Mouse (Mus musculus): ENCODE data around the gene Bcap31. TPM values are rescaled to one million over a fixed set of nuclear protein-coding genes. Genes with fewer than 3 reads are reported as not detected.
A peak's percentile ranks its signal among the peaks of the same experiment; 100 is the strongest.
"Not testable (repeated sequence)": the region's sequence is repeated elsewhere in the genome, so short reads cannot be mapped to it uniquely, and the experiment has no call there.

The Bcap31 gene
- polyA plus RNA-seq (2017; shearing (Covaris generic)) = 100 to 1,000 TPM; 275 to 325 (median 313) TPM

GRCm38 (mm10) chrX:73716109-73716661 lies at the start of gene Bcap31, which contains the start of gene Abcd1:
TSS of gene Bcap31 (minus strand) at chrX:73716175.
TSS of gene Abcd1 (plus strand) at chrX:73716597.
- peak; percentile 88 for ATAC-seq

DNA sequence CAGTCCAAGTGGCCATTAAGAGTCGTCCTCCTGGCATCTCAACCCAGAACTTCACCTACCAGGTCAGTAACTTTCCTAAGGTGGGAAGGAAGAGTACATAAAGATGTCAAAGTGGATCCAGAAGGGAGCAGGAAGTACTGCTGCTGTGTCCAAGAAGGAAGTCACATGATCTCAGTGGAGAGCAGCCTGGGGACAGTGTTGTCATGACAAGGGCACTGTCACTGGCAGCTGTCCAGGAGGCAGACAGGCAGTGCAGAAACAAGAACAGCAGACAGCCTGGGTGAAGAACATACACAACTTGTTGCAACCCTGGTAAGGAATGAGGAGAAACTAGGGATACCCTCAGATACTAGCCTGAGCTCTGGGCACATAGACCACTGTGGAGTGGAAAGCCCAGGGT lies 49.3 kb upstream of the Bcap31 start:
- no peak for ATAC-seq

- no peak for ATAC-seq
Measured at GRCm38 (mm10) chrX:73758611-73759290, 42.8 kb upstream of the Bcap31 start.

DNA sequence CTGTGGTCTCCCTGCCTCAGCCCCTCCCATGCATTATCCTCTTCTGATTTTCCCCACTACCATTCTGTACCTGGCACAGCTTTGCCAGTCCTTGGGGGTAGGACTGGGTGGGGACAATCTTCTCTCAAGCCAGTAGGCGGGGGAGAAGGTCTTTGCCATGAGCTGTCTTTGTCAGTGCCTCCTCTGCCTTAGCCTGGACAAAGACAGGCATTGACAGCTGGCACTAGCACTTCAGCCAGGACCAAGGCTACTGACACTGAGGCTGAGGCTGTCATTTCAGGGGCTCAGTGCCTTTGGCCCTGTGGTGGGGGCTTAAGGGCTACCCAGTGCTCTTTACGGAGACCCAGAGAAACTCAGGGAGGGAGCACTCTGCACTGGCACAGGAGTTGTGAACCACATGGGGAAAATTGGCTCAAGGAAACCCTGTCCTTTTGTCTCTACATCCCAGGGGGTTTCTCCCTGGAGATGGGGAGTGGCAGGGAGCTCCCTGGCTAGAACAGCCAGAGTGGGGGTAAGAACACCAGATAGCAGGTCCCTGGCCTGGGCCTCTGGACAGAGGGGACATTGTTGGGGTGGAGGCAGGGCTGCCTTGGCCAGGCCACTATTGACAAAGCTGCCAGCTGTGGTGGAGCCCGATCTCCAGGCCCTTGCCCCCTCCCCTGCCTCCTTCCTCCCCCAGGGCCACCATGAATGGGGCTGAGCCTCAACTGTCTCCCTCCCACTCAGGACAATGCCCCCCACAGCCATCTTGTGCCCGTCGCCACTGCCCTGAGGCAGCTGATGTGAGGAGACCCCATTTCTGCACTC lies 40.6 kb upstream of the Bcap31 start, which contains the start of gene Plxnb3:
Plxnb3 (plus strand) TSS at position 757 of the 807 bp plus-strand sequence.
- ATAC-seq = no peak

- no peak for ATAC-seq
Measured at GRCm38 (mm10) chrX:73748977-73749376, 33.0 kb upstream of the Bcap31 start.

GRCm38 (mm10) chrX:73744774-73745481 lies 29.0 kb upstream of the Bcap31 start:
- no peak for ATAC-seq

DNA sequence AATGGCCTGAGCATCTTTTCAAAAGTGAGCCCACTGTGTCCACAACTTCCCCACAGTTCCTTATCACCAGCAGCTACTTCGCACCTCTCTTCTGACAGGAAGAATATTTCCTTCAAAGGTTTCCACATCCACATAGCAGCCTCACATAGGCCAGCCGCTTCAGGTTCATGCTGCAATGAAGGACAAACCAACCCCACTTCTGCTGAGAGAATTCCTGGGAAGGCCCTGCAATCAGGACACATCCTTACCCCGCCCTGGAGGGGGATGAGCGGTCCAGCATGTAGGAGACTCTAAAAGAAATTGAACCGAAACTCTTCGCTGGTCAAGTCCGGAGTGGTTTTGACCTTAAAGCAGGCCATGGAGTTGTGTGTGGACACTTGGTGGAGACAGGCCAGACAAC lies 23.9 kb upstream of the Bcap31 start:
- ATAC-seq = not testable (repeated sequence)

DNA sequence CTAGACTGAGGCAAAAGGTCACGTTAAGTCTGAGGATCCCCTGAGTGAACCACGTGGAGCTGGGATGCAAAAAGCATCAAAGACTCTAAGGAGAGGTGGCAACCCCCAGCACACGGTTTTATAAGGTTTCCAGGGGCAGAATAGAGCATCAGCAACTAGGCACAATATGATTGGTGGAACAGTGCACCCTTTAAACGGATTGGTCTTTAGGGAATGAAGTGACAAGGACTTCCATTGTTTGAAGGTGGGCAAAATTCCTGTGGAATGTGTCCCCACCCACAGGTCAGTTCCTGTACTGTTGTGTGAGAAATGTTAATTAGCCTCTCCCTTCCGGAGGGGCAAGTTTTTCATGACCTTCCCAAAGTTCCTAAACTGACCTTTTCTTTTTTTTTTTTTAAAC lies 23.2 kb upstream of the Bcap31 start:
- ATAC-seq = no peak

DNA sequence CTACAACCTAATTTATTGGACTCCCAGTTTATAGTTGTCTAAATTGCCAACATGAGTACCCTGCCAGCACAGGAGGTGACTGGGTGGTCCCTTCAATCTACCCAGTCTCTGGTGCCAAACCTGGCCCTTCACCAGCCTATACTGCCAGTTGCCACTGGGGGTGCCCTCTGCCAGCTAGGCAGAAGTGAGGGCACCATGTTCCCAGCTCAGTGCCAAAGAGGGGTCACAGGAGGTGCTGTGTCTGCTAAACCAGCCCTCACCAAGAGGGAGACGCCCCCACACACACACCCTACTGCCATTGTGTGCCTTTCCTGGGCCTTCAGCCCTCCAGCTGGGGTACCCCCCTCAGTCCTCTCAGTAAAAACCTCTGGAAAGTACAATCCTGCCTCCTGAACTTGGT lies 22.2 kb upstream of the Bcap31 start:
- ATAC-seq = no peak

DNA sequence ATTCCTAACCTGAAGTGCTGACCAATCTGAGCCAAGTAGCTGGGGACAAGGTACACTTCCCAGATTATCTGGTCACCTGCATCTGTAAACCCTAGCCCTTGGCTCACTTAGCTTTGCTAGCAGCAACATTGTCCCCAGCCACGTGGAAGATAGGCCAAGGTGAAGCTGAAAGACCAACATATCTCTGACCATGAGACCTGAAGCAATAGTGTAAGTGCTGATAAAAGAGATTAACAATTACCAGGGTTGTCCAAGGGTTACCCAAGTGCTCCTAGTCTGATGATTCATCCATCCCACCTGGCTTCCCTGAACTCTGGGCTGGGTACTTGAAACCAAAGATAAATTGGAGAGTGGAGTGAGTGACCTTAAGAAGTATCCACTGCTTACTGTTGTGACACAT lies 14.9 kb upstream of the Bcap31 start:
- ATAC-seq = no peak

DNA sequence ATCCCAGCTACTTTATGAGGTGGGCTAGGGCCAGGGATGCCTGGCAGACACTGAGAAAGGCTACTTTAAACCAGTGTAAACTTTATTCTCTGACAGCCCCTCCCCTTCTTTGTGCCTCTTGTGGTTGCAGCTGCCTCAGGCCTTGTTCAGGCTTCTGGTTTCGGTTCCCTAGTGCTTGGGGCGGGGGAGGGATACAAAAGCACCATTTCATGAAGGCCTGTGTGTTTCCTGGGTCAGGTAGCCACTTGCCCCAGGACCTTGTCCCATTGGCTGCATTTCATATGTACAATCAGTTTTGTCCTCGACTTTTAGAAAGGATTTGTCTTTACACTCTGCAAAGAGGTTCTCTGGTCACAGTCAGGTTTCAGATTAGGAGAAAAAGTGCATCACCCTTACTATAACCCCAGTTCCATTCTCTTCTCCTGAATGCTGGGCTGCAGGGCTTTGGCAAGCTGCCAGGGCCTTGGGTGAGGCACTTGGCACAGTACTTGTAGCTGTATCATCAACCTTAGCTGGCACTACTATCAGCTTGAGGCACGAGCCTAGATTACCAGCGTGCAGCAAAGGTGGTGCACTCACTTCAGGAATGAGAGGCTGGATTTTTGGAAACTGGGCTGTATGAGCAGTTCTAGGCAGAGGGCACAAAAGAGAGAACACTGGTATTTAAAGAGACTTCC lies 2.8 kb upstream of the Bcap31 start:
- ATAC-seq = peak; percentile 26

DNA sequence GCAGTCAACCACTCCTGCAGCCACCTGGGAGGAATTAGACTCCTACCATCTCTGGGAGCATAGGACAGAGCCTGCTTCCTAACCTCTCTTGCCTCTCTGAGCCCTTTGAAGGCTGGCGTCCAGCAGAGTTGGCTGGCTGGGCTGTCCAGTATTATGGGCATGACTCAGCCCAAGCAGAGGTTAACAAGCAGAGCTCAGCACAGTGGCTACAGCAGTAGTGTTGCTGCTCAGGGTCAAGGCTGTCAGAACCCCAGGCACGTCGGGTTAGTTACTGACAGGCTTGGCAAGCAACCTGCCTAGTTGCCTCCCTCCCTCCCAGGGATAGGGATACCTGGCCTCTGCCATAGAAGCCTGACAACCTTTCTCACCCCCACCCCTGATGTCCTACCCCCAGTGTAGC lies 2.3 kb upstream of the Bcap31 start:
- no peak for ATAC-seq

DNA sequence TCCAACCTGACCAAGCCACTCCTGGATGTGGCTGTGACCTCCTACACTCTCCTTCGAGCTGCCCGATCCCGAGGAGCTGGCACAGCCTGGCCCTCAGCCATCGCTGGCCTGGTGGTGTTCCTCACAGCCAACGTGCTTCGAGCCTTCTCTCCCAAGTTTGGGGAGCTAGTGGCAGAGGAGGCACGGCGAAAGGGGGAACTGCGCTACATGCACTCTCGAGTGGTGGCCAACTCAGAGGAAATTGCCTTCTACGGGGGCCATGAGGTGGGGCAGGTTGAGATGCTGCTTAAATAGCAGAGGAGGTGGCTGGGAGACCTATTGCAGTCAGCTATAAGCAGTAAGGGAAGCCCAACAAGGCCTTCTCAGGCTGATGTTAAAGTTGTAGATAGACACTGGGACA lies 1.7 kb upstream of the Bcap31 start:
- no peak for ATAC-seq

GRCm38 (mm10) chrX:73716709-73717545 lies 952 bp upstream of the Bcap31 start:
- ATAC-seq = no peak

GRCm38 (mm10) chrX:73715476-73716108 lies 383 bp downstream of the Bcap31 start:
- peak; percentile 3 for ATAC-seq

DNA sequence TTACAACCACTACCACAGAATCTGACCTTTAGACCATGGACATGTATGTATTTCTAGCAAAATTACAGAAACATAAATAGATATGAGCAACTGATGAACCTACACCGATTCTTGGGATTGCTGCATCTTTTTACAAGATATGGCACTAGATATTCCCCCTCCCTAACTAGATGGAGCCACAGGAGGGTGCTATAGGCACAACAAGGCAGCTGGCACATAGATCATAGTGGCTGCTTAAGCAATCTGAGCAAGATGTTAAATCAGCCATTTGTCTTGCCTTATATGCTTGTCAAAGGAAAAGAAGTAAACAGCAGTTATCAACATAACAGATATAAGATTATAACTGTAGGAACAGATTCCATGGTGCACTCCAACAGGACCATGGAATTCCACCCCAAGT lies 15.5 kb downstream of the Bcap31 start:
- no peak for ATAC-seq

DNA sequence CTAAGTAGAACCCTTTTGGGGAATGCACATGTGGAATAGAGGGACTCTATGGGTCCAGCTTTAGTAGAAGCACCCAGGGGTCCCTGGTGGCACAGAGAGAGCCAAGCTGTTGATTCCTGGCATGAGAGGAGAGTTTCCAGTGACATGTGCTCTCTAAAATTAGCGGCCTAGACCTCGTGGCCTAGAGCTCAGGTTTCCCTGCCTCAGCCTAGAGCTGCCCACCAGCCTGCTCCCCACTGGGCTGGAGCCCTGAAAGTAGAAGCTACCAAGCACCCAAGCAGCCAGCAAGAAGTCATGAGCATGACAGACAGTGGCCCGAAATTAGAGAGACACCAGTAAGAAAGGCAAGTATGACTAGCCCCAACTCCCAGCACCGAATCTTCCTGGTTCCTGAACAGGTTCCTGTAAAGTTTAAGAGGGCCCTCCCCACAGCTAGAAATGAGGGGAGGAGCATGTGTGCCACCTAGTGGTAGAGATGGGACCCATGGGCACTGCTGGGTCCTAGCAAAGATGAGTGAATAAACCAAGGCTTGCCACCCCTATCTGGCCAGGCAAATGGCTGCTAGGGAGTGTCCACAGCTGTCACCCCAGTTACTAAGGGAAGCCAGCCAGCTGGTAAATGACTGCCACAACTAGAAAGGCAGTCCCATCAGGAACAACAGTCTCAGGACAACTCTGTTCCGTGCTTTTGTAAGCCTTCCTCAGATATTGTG lies 24.9 kb downstream of the Bcap31 start:
- ATAC-seq = peak; percentile 58

DNA sequence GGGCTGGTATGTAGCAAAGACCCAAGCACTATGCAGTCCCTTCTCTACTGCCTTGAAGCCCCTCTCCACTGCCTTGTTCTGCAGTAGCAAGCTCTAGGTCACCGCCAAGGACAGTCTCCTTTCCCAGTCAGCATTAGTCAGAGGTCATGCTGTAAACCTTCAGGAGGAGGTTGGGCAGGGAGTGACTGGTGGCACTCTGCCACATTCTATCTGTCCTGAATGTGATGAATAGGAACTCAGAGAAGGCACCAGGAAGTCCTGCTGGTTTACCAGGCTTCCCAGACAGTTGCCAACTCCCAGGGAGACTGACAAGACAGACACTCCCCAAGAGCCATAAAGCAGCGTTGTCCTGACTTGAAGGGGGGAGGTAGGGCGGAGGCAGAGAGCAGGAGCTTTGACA lies 30.3 kb downstream of the Bcap31 start:
- ATAC-seq = no peak

- no peak for ATAC-seq
Measured at GRCm38 (mm10) chrX:73684978-73685377, 31.0 kb downstream of the Bcap31 start.

DNA sequence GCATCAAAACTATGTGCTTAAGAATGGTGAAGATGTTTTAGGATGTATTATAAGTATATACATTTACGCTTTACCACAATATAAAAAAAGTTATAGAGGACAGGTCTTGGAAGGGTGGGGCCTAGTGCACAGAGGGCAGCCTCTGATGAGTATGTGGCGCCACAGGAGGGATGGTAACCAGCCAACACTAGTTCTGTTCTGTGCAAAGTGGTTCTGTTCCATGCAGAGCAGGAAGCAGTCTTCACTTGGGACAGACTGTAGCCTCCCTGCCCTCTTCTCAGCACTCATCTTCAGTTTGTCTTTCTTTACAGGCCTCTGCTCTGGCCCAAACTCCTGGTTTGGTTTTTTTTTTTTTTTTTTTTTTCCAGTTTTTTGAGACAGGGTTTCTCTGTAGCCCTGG lies 31.8 kb downstream of the Bcap31 start:
- ATAC-seq = no peak
